Mouse (Mus musculus) C2C12 (cell line): ENCODE measurements around the gene Nomo1. TPM values are rescaled to one million over a fixed set of nuclear protein-coding genes. Genes with fewer than 3 reads are reported as not detected.

Source experiments
- H3K27me3 ChIP-seq: one replicate; pipeline ENCODE4 v1.6.1; 2011; ENCODE audit not compliant: control insufficient read depth, insufficient read depth, insufficient read length
- H3K36me3 ChIP-seq: one replicate; pipeline ENCODE4 v1.6.1; 2011; ENCODE audit not compliant: control insufficient read depth, insufficient read depth
- H3K4me3 ChIP-seq: one replicate; pipeline ENCODE4 v1.5.1; 2011; ENCODE audit warnings: mild to moderate bottlenecking, control low read depth; ENCODE audit not compliant: poor library complexity, insufficient read depth, severe bottlenecking
- H3K79me2 ChIP-seq: one replicate; pipeline ENCODE4 v1.6.1; 2011; ENCODE audit not compliant: control insufficient read depth, insufficient read depth
- H3K79me3 ChIP-seq: one replicate; pipeline ENCODE4 v1.6.1; 2011; ENCODE audit warnings: low read depth, control low read depth
- H3ac ChIP-seq: one replicate; pipeline ENCODE3; 2011; ENCODE audit warnings: low read depth; ENCODE audit not compliant: control insufficient read depth, insufficient read length
- CEBPB ChIP-seq: IDR thresholded peaks from one replicate; pipeline ENCODE4 v1.6.1; 2011; ENCODE audit warnings: low read depth, mild to moderate bottlenecking, control low read depth, moderate library complexity
- CTCF ChIP-seq: IDR thresholded peaks from one replicate; pipeline ENCODE4 v1.5.1; 2011; ENCODE audit not compliant: control insufficient read depth, insufficient read depth, insufficient read length
- FOSL1 ChIP-seq: IDR thresholded peaks from one replicate; pipeline ENCODE4 v1.8.0; 2011; ENCODE audit warnings: mild to moderate bottlenecking, low read length; ENCODE audit not compliant: poor library complexity, insufficient read depth, severe bottlenecking
- MAX ChIP-seq: IDR thresholded peaks from one replicate; pipeline ENCODE4 v1.6.1; 2011; ENCODE audit warnings: mild to moderate bottlenecking, control low read depth
- MYOD1 ChIP-seq: IDR thresholded peaks from one replicate; pipeline ENCODE4 v1.6.1; 2011; ENCODE audit warnings: low read depth; ENCODE audit not compliant: control insufficient read depth, insufficient read length
- MYOG ChIP-seq: IDR thresholded peaks from one replicate; pipeline ENCODE4 v1.6.1; 2011; ENCODE audit not compliant: control insufficient read depth, insufficient read length; ENCODE audit errors: extremely low read depth
- USF1 ChIP-seq: IDR thresholded peaks from one replicate; pipeline ENCODE4 v1.6.1; 2011; ENCODE audit warnings: low read depth, mild to moderate bottlenecking, control low read depth, moderate library complexity
- polyA plus RNA-seq: library from polyadenylated mRNA; unstranded; fragments of >200 nt; fragmentation: generic; extraction: Trizol; gene quantifications from one replicate; pipeline ENCODE4 v1.2.1, GENCODE M21; 2012; ENCODE audit warnings: missing spikeins

Nomo1 gene
- polyA plus RNA-seq, 1 experiment = 67.6 TPM

DNA sequence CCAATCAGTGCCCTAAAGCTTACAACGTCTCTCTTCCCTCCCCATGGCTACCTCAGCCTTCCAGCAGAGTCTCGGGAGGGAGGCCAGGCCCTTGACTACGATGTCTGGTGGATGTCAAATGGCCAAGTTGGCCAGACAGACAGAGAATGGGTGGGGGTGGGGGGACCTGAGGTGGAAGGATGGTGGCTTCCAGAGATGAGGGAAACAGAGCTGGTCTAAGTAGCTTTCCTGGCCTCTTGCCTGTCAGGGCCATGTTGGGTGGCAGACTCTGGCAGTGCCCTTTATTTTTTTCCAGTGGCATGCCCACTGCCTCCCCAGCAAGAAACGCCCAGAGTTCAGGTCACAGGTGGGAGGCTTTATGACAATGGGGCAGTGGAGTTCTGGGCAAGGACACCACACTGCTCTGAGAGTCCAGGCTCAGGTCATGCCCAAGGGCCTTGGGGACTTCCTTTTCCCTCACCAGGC is 63.9 kb downstream of the Nomo1 start:
- peaks cover 47% of the 10 kb centered on the region for H3K27me3 ChIP-seq
- H3K36me3 ChIP-seq = no peaks in the 10 kb centered on the region
- no peak for TF ChIP-seq FOSL1
- TF ChIP-seq MYOG = no peak
- TF ChIP-seq MYOD1 = no peak
- no peak overlapping the region for H3K4me3 ChIP-seq
- no peak overlapping the region for H3ac ChIP-seq
- no peaks in the 10 kb centered on the region for H3K79me3 ChIP-seq
- H3K79me2 ChIP-seq = no peaks in the 10 kb centered on the region

DNA sequence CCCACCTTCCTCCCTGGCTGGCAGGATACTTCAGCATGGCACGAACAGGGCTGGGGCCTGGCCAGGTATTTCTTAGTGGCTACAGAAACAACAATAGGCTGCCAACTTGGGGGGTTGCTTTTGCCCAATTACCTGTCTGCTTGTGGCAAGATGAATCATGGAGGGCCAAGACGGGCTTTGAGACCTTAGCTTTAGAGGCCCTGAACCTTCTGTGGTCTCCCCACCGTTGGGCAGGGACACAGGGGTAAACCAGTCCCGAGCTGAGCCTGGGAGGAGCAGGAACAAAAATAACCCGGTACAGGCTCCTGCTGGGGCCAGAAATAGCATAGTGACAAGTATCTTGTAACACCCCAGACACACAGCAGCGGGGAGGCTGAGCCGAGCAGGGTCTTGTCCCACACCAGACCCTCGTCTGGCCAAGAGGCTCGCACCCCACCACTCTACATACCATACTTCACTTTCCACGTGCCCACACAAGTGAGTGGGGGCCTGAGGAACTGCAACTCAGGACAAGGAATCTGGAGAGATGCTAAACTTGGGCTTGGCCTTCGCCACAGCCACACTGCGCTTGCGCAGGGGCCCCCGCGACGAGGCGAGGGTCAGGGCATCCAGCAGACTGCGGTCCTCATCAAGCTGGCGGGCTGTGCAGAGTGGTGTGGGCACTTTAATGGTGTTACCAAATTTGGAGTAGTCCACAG is 64.9 kb downstream of the Nomo1 start:
- no peak for TF ChIP-seq USF1
- no peak for TF ChIP-seq MYOD1
- no peak for TF ChIP-seq CTCF
- TF ChIP-seq CEBPB = no peak
- TF ChIP-seq MYOG = no peak
- no peak for TF ChIP-seq MAX
- TF ChIP-seq FOSL1 = no peak
- Histone ChIP-seq H3K36me3 (no peaks in the 10 kb centered on the region), H3ac (no peak overlapping the region), H3K27me3 (peaks cover 49% of the 10 kb centered on the region), H3K79me2 (no peaks in the 10 kb centered on the region), H3K4me3 (no peak overlapping the region), H3K79me3 (no peaks in the 10 kb centered on the region)

DNA sequence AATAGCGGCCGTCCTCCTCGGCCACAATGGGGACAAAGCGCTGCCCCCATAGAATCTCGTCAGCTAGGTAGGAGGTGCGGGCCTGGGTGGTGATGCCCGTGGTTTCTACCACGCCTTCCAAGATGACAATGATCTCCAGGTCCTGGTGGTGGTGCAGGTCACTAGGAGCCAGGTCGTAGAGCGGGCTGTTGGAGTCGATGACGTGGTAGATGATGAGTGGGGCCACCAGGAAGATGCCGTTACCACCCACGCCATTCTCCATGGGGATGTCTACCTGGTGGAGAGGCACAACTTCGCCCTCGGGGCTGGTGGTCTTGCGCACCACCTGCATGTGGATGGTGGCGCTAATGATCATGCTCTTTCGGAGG is 65.4 kb downstream of the Nomo1 start:
- H3ac ChIP-seq = no peak overlapping the region
- H3K36me3 ChIP-seq = no peaks in the 10 kb centered on the region
- H3K79me2 ChIP-seq = no peaks in the 10 kb centered on the region
- no peak for TF ChIP-seq MYOD1
- TF ChIP-seq MYOG = no peak
- TF ChIP-seq CTCF = no peak
- no peak for TF ChIP-seq MAX
- TF ChIP-seq USF1 = no peak
- TF ChIP-seq FOSL1 = no peak
- TF ChIP-seq CEBPB = no peak
- H3K4me3 ChIP-seq = no peak overlapping the region
- no peaks in the 10 kb centered on the region for H3K79me3 ChIP-seq
- peaks cover 49% of the 10 kb centered on the region for H3K27me3 ChIP-seq

DNA sequence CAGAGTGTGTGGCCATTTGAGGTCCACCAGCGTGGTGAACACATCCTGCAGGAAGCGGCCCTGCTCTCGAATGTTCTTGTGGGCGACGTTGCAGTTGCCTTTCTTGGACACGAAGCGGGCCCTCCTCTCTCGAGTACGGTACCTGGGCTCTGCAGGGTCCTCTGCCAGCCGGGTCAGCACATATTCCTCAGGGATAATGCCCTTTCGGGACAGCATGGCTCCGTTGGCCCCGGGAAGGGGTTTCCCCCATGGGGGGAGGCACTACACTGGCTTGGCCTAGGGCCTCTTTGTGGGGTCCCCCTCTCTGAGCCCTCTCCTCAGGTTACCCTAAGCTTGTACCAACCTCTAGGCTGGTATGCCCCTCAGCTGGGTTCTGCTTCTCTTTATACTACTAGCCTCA is 66.2 kb downstream of the Nomo1 start:
- TF ChIP-seq MYOG (no peak), USF1 (no peak), CTCF (no peak), MAX (no peak), FOSL1 (no peak), MYOD1 (no peak), CEBPB (no peak)
- H3K27me3 ChIP-seq = peaks cover 52% of the 10 kb centered on the region
- H3ac ChIP-seq = no peak overlapping the region
- H3K4me3 ChIP-seq = no peak overlapping the region
- no peaks in the 10 kb centered on the region for H3K36me3 ChIP-seq
- no peaks in the 10 kb centered on the region for H3K79me3 ChIP-seq
- H3K79me2 ChIP-seq = no peaks in the 10 kb centered on the region

DNA sequence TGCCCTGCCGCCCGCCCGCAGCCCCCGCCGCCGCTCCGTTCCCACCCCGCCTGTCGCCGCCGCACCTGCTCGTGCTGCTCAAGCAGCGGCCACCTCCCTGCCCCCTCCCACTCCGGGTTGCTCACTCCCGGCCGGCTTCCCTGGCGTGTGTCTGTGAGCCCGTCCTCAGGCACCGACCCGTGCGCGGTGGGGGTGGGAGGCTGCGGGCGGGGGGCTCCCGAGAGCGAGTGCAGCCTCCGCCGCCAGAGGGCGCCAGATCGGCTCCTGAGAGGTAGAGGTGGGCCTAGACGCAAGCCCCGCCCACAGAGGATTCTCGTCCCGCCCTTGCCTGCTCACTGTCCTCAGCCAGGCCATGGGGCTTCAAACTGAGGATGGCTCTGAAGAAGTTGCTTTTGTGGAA is 67.1 kb downstream of the Nomo1 start, which contains the start of gene Kcnj11:
TSS of gene Kcnj11 (minus strand) at position 202 of the 400 bp plus-strand sequence.
- no peaks in the 10 kb centered on the region for H3K79me3 ChIP-seq
- no peak within 1 kb of the TSS for H3K4me3 ChIP-seq
- peaks cover 57% of the 10 kb centered on the region for H3K27me3 ChIP-seq
- no peaks in the 10 kb centered on the region for H3K36me3 ChIP-seq
- TF ChIP-seq FOSL1 = no peak
- peak; percentile 20 for TF ChIP-seq CTCF
- TF ChIP-seq MAX = no peak
- no peak within 1 kb of the TSS for H3ac ChIP-seq
- no peaks in the 10 kb centered on the region for H3K79me2 ChIP-seq

DNA sequence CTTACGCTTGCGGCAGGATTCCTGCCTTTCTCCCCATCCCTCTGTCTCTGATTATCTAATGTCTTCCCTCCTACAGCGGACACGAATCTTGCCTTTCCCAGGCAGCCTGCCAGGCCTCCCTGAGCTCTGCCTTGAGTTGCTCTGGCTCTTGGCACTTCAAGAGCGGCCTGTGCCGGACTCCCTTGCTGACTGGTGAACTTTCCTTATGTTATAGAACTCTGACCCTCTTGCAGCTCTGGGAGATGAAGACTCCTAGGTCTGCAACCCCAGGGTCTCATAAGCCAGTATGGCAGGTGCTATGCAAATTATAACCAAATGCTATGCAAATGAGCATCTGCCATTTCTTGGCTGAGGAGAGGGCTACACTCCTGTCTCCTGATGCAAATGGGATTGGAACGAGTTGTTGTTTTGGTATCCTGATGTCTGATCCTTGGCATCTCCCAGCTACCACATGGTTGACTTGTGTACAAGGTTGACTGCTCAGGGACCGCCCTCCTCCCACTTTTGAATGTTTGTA is 69.6 kb downstream of the Nomo1 start:
- peaks cover 74% of the 10 kb centered on the region for H3K27me3 ChIP-seq
- TF ChIP-seq CEBPB (no peak), MYOG (no peak), CTCF (no peak), USF1 (no peak), MAX (no peak), MYOD1 (no peak), FOSL1 (no peak)
- no peak overlapping the region for H3K4me3 ChIP-seq
- H3K79me2 ChIP-seq = no peaks in the 10 kb centered on the region
- no peaks in the 10 kb centered on the region for H3K79me3 ChIP-seq
- H3K36me3 ChIP-seq = no peaks in the 10 kb centered on the region
- H3ac ChIP-seq = no peak overlapping the region
